Mouse (Mus musculus) lung, postnatal 0 days (tissue): ENCODE results near the gene Fastkd2. TPM values are rescaled to one million over a fixed set of nuclear protein-coding genes. Genes with fewer than 3 reads are reported as not detected.

Experiments
- ATAC-seq: fragments of 200-750 bp; cut with Nextera tagmentation; 2 replicates; pipeline ENCODE4 v1.8.0; 2017; ENCODE audit warnings: moderate library complexity
- DNase-seq: peaks from one replicate; pipeline ENCODE4 v3.0.0-alpha.2; 2016; ENCODE audit warnings: low spot score
- H3K27ac ChIP-seq: fragments of 300-500 bp; sonication (generic); 2 replicates; pipeline ENCODE4 v1.5.1; 2014; ENCODE audit warnings: antibody characterized with exemption, mild to moderate bottlenecking, low read length, mixed read lengths
- H3K27me3 ChIP-seq: fragments of 300-500 bp; sonication (generic); replicated peaks from 2 replicates; pipeline ENCODE4 v1.6.1; 2014; ENCODE audit warnings: low read length, mixed read lengths; ENCODE audit not compliant: insufficient read depth
- H3K36me3 ChIP-seq: fragments of 300-500 bp; sonication (generic); 2 replicates; pipeline ENCODE4 v1.6.1; 2014; ENCODE audit warnings: low read length, mixed read lengths; ENCODE audit not compliant: insufficient read depth
- H3K4me1 ChIP-seq: fragments of 300-500 bp; sonication (generic); 2 replicates; pipeline ENCODE4 v1.6.1; 2014; ENCODE audit warnings: antibody characterized with exemption, low read depth, low read length, mixed read lengths; ENCODE audit not compliant: insufficient read depth
- H3K4me2 ChIP-seq: fragments of 300-500 bp; sonication (generic); replicated peaks from 2 replicates; pipeline ENCODE4 v1.6.1; 2014; ENCODE audit warnings: low read depth, mild to moderate bottlenecking, low read length, moderate library complexity, mixed read lengths
- H3K4me3 ChIP-seq: fragments of 300-500 bp; sonication (generic); 2 replicates; pipeline ENCODE4 v1.5.1; 2014; ENCODE audit warnings: low read depth, low read length
- H3K9ac ChIP-seq: fragments of 300-500 bp; sonication (generic); replicated peaks from 2 replicates; pipeline ENCODE4 v1.6.1; 2014; ENCODE audit warnings: low read depth, mild to moderate bottlenecking
- H3K9me3 ChIP-seq: fragments of 300-500 bp; sonication (generic); 2 replicates; pipeline ENCODE4 v1.6.1; 2016; ENCODE audit warnings: low read length, mixed read lengths
- CTCF ChIP-seq: IDR thresholded peaks from 2 replicates; pipeline ENCODE4 v1.5.1; 2016; ENCODE audit warnings: antibody characterized with exemption, mild to moderate bottlenecking
- EP300 ChIP-seq: IDR thresholded peaks from 2 replicates; pipeline ENCODE4 v1.6.1; 2016; ENCODE audit warnings: antibody characterized with exemption, mild to moderate bottlenecking, control low read depth
- WGBS: fragments of 180-500 bp; shearing (Covaris S2); extraction: QIAGEN DNeasy Blood & Tissue Kit; methylation state at CpG from one replicate; pipeline ENCODE4 v1.1.7; 2014; 5-methylcytosine and 5-hydroxymethylcytosine counted together
- polyA plus RNA-seq: library from polyadenylated mRNA; unstranded; fragments of >200 nt; fragmentation: Nextera tagmentation; extraction: Ambion mirVana; gene quantifications from 2 replicates; pipeline ENCODE4 v1.2.1, GENCODE M21; 2015

The Fastkd2 gene
- 15.0 and 19.1 TPM in 2 replicates for polyA plus RNA-seq

DNA sequence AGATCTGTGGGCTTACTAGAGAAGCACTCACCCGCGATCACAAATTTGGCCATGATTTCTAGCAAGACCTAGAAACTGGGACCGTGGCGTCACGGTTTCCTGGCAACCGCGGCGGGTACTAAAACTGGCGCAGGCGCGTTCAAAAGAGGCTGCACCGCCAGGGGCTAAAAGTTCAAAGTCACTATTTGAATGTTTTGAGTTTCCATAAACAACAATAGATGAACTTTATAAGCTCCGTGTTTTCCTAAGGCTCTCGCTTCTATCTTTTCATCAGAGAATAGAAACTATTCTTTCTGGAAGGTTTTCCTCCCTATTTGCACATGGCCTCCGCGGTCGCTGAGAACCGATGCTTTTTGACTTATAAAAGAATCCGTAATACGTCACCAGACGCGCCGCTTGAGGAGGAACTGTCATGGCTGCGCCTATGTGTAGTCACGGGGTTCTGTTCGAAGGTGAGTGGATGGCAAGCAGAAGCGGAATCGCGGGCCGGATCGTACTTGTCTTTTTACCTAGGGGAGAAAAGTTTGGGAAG lies at the start of gene Fastkd2, which contains the start of gene Mdh1b:
Gene Fastkd2, plus strand, starts transcription at position 375 of the 532 bp plus-strand sequence.
Gene Mdh1b, minus strand, starts transcription at position 79 of the 532 bp plus-strand sequence.
- ATAC-seq (peak; percentile 98), DNase-seq (peak; percentile 95)
- Histone ChIP-seq H3K36me3 (no peaks in the 10 kb centered on the region), H3K4me1 (peaks cover 3% of the 10 kb centered on the region; the same call in 1 of the 2 replicates), H3K4me3 (peak within 1 kb of the TSS; percentile 61), H3K27me3 (no peaks in the 10 kb centered on the region), H3K9me3 (no peaks in the 10 kb centered on the region), H3K9ac (peak within 1 kb of the TSS; percentile 50; the same call in 1 of the 2 replicates), H3K27ac (no peak within 1 kb of the TSS), H3K4me2 (peak within 1 kb of the TSS; percentile 65)
- TF ChIP-seq EP300, result no peak
- TF ChIP-seq CTCF, result no peak
- under 1% methylated on average over 31 of the region's 31 CpGs for WGBS

GRCm38 (mm10) chr1:63686827-63687226 lies 43.6 kb upstream of the Fastkd2 start, which contains the start of gene Dytn:
Gene Dytn, minus strand, starts transcription at chr1:63686927.
- no peaks in the 10 kb centered on the region for H3K27me3 ChIP-seq
- H3K27ac ChIP-seq, result no peak within 1 kb of the TSS
- no peaks in the 10 kb centered on the region for H3K36me3 ChIP-seq
- no peaks in the 10 kb centered on the region for H3K4me1 ChIP-seq
- WGBS, result 87% methylated on average over 4 of the region's 4 CpGs
- DNase-seq (no peak), ATAC-seq (no peak)
- no peak within 1 kb of the TSS for H3K4me3 ChIP-seq
- H3K9me3 ChIP-seq, result no peaks in the 10 kb centered on the region
- no peak within 1 kb of the TSS for H3K4me2 ChIP-seq
- H3K9ac ChIP-seq, result no peak within 1 kb of the TSS
- TF ChIP-seq EP300, result no peak

DNA sequence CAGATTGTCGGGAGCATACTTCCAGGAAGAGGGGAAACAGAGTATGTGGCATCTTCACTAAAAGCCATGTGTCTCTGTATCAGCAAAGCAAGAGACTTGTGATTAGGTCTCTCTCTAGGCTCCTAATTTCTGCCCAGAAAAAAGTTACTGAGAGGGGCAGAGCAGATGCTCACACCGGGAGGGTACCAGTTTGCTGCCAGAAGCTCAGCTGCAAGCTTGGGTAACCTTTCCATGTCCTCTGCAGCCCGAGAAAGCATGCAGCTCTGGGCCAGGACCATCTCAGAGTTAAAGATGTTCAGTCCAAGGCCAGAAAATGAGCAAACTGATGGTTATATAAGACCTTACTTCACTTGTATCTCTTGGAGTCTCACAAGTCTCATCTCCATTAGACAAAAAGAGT lies 33.6 kb upstream of the Fastkd2 start:
- Histone ChIP-seq H3K27ac (no peak overlapping the region), H3K9ac (no peak overlapping the region), H3K9me3 (no peaks in the 10 kb centered on the region), H3K27me3 (no peaks in the 10 kb centered on the region), H3K36me3 (no peaks in the 10 kb centered on the region), H3K4me1 (no peaks in the 10 kb centered on the region), H3K4me3 (no peak overlapping the region), H3K4me2 (no peak overlapping the region)
- WGBS, result 72% methylated on average over 3 of the region's 3 CpGs
- TF ChIP-seq EP300 (no peak), CTCF (no peak)
- no peak for DNase-seq
- no peak for ATAC-seq

GRCm38 (mm10) chr1:63705733-63706132 lies 24.7 kb upstream of the Fastkd2 start:
- Histone ChIP-seq H3K27ac (no peak overlapping the region), H3K4me2 (no peak overlapping the region), H3K4me1 (no peaks in the 10 kb centered on the region), H3K36me3 (no peaks in the 10 kb centered on the region), H3K9ac (no peak overlapping the region), H3K27me3 (no peaks in the 10 kb centered on the region), H3K4me3 (no peak overlapping the region), H3K9me3 (no peaks in the 10 kb centered on the region)
- TF ChIP-seq CTCF (no peak), EP300 (no peak)
- peak; percentile 11 for DNase-seq
- 39% methylated on average over 5 of the region's 5 CpGs for WGBS
- ATAC-seq, result no peak

DNA sequence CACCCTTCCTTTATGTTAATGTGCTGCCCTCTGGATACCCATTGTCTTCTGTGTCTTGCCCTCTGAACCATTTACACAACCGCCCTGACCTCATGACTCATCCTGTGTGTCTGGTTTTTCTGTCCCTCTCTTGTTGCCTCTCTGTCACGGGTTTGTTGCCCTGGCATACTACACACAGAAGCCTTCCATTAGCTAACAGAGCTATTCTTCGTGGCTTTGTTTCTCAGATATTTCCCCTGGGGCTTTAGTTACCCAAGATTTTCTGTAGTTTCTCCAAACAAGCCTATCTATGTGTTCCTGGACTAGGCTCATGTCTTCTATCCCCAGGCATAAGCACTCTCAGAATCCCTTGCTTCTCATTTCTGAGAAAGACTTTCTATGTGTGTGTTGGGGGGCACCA lies 21.5 kb upstream of the Fastkd2 start:
- no peak for TF ChIP-seq EP300
- no peak for TF ChIP-seq CTCF
- H3K27me3 ChIP-seq, result no peaks in the 10 kb centered on the region
- H3K36me3 ChIP-seq, result no peaks in the 10 kb centered on the region
- DNase-seq, result no peak
- WGBS, result 67% methylated on average over 3 of the region's 3 CpGs
- H3K27ac ChIP-seq, result no peak overlapping the region
- H3K4me2 ChIP-seq, result no peak overlapping the region
- H3K4me1 ChIP-seq, result no peaks in the 10 kb centered on the region
- no peaks in the 10 kb centered on the region for H3K9me3 ChIP-seq
- ATAC-seq, result no peak
- no peak overlapping the region for H3K4me3 ChIP-seq
- H3K9ac ChIP-seq, result no peak overlapping the region

DNA sequence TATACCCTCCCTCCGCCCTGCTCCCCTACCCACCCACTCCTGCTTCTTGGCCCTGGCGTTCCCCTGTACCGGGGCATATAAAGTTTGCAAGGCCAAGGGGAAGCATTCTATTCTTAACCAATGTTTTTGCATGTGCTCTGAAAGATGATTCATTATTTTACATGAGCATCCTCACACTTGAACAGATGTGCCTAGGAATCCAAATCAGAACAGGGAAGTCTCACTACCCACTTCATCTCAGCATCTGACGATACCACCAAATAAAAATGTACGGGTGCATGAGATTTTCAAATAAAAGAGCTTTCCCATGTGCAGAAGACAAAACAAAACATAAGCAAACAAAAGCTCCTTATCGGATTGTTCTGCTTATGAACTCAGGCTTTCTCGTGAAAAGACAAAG lies 10.3 kb upstream of the Fastkd2 start:
- Histone ChIP-seq H3K4me1 (no peaks in the 10 kb centered on the region), H3K4me3 (no peak overlapping the region), H3K27ac (no peak overlapping the region), H3K9me3 (no peaks in the 10 kb centered on the region), H3K36me3 (no peaks in the 10 kb centered on the region), H3K9ac (no peak overlapping the region), H3K27me3 (no peaks in the 10 kb centered on the region), H3K4me2 (no peak overlapping the region)
- WGBS, result 77% methylated on average over 7 of the region's 7 CpGs
- no peak for TF ChIP-seq EP300
- no peak for TF ChIP-seq CTCF
- DNase-seq, result no peak
- ATAC-seq, result no peak

- ATAC-seq, result no peak
- TF ChIP-seq CTCF (no peak), EP300 (no peak)
- H3K4me3 ChIP-seq, result peak overlapping the region; percentile 61
- H3K27me3 ChIP-seq, result no peaks in the 10 kb centered on the region
- H3K36me3 ChIP-seq, result no peaks in the 10 kb centered on the region
- H3K9ac ChIP-seq, result no peak overlapping the region
- no peaks in the 10 kb centered on the region for H3K9me3 ChIP-seq
- H3K27ac ChIP-seq, result no peak overlapping the region
- H3K4me2 ChIP-seq, result peak overlapping the region; percentile 65
- 48% methylated on average over 8 of the region's 8 CpGs for WGBS
- DNase-seq, result no peak
- peaks cover 3% of the 10 kb centered on the region; the same call in 1 of the 2 replicates for H3K4me1 ChIP-seq
Measured at GRCm38 (mm10) chr1:63729796-63730195, 618 bp upstream of the Fastkd2 start.
